Mouse (Mus musculus): ENCODE data around the gene Gpr84.

Gene Gpr84

GRCm38 (mm10) chr15:103307125-103307524 lies 3.3 kb downstream of the Gpr84 start:
- DNase-seq (ENCODE audit: low spot score in 2 of 2), result peak; percentile 77 to 88

GRCm38 (mm10) chr15:103305792-103306645 lies 4.4 kb downstream of the Gpr84 start:
- no peak for DNase-seq (ENCODE audit: low spot score in 2 of 2)

- DNase-seq (ENCODE audit: low spot score in 2 of 2), result peak; percentile 57 to 71
Measured at GRCm38 (mm10) chr15:103305070-103305678, 5.2 kb downstream of the Gpr84 start.

- no peak for DNase-seq (ENCODE audit: low spot score in 2 of 2)
Measured at GRCm38 (mm10) chr15:103304616-103304969, 5.8 kb downstream of the Gpr84 start.

GRCm38 (mm10) chr15:103303916-103304615 lies 6.3 kb downstream of the Gpr84 start:
- DNase-seq (ENCODE audit: low spot score in 2 of 2), result no peak

- DNase-seq (ENCODE audit: low spot score in 2 of 2), result no peak
Measured at GRCm38 (mm10) chr15:103302341-103303021, 7.9 kb downstream of the Gpr84 start.

GRCm38 (mm10) chr15:103301547-103302340 lies 8.7 kb downstream of the Gpr84 start:
- DNase-seq (ENCODE audit: low spot score in 2 of 2), result no peak

- no peak for DNase-seq (ENCODE audit: low spot score in 2 of 2)
Measured at GRCm38 (mm10) chr15:103301046-103301445, 9.4 kb downstream of the Gpr84 start.

GRCm38 (mm10) chr15:103300560-103300959 lies 9.9 kb downstream of the Gpr84 start:
- DNase-seq (ENCODE audit: low spot score in 2 of 2), result no peak

- no peak for DNase-seq (ENCODE audit: low spot score in 2 of 2)
Measured at GRCm38 (mm10) chr15:103300067-103300471, 10.3 kb downstream of the Gpr84 start.

GRCm38 (mm10) chr15:103299644-103300043 lies 10.8 kb downstream of the Gpr84 start:
- DNase-seq (ENCODE audit: low spot score in 2 of 2), result no peak

- no peak for DNase-seq (ENCODE audit: low spot score in 2 of 2)
Measured at GRCm38 (mm10) chr15:103298861-103299616, 11.4 kb downstream of the Gpr84 start.

GRCm38 (mm10) chr15:103298026-103298425 lies 12.4 kb downstream of the Gpr84 start:
- DNase-seq (ENCODE audit: low spot score in 2 of 2), result no peak

- no peak for DNase-seq (ENCODE audit: low spot score in 2 of 2)
Measured at GRCm38 (mm10) chr15:103297313-103297712, 13.1 kb downstream of the Gpr84 start.

GRCm38 (mm10) chr15:103295851-103296250 lies 14.6 kb downstream of the Gpr84 start:
- DNase-seq (ENCODE audit: low spot score in 2 of 2), result no peak

- DNase-seq (ENCODE audit: low spot score in 2 of 2), result no peak
Measured at GRCm38 (mm10) chr15:103294649-103295048, 15.8 kb downstream of the Gpr84 start.

GRCm38 (mm10) chr15:103293375-103293774 lies 17.0 kb downstream of the Gpr84 start:
- no peak for DNase-seq (ENCODE audit: low spot score in 2 of 2)

- DNase-seq (ENCODE audit: low spot score in 2 of 2), result no peak
Measured at GRCm38 (mm10) chr15:103292673-103293345, 17.6 kb downstream of the Gpr84 start.

GRCm38 (mm10) chr15:103290843-103291242 lies 19.6 kb downstream of the Gpr84 start:
- no peak for DNase-seq (ENCODE audit: low spot score in 2 of 2)

GRCm38 (mm10) chr15:103290417-103290816 lies 20.0 kb downstream of the Gpr84 start:
- no peak for DNase-seq (ENCODE audit: low spot score in 2 of 2)
